Mouse (Mus musculus) limb, embryonic 14.5 days (tissue): ENCODE results near the gene Wdr47. TPM values are rescaled to one million over a fixed set of nuclear protein-coding genes. Genes with fewer than 3 reads are reported as not detected.
"Not testable (repeated sequence)": the region's sequence is repeated elsewhere in the genome, so short reads cannot be mapped to it uniquely, and the experiment has no call there.

Source experiments
- ATAC-seq: fragments of 200-750 bp; cut with Nextera tagmentation; 2 replicates; pipeline ENCODE4 v1.8.0; 2017; ENCODE audit warnings: low read depth, moderate number of reproducible peaks, moderate TSS enrichment; ENCODE audit not compliant: low FRiP score
- DNase-seq: peaks from one replicate; pipeline ENCODE4 v3.0.0-alpha.2; 2015; ENCODE audit warnings: low spot score
- H3K27ac ChIP-seq: fragments of 300-500 bp; sonication (generic); replicated peaks from 2 replicates; pipeline ENCODE4 v1.5.1; 2014; ENCODE audit warnings: low read depth, mild to moderate bottlenecking, low read length, moderate library complexity, mixed read lengths
- H3K27me3 ChIP-seq: fragments of 300-500 bp; sonication (generic); 2 replicates; pipeline ENCODE4 v1.6.1; 2014; ENCODE audit warnings: low read length, mixed read lengths; ENCODE audit not compliant: control insufficient read depth, insufficient read depth
- H3K36me3 ChIP-seq: fragments of 300-500 bp; sonication (generic); 2 replicates; pipeline ENCODE4 v1.6.1; 2014; ENCODE audit warnings: mild to moderate bottlenecking, low read length, moderate library complexity, mixed read lengths; ENCODE audit not compliant: control insufficient read depth, insufficient read depth
- H3K4me1 ChIP-seq: fragments of 300-500 bp; sonication (generic); 2 replicates; pipeline ENCODE4 v1.6.1; 2014; ENCODE audit warnings: antibody characterized with exemption, low read length, mixed read lengths; ENCODE audit not compliant: control insufficient read depth, insufficient read depth
- H3K4me2 ChIP-seq: fragments of 300-500 bp; sonication (generic); replicated peaks from 2 replicates; pipeline ENCODE4 v1.6.1; 2014; ENCODE audit warnings: low read depth, mild to moderate bottlenecking, low read length, moderate library complexity; ENCODE audit not compliant: severe bottlenecking
- H3K4me3 ChIP-seq: fragments of 300-500 bp; sonication (generic); replicated peaks from 2 replicates; pipeline ENCODE4 v1.5.1; 2014; ENCODE audit warnings: low read length
- H3K9ac ChIP-seq: fragments of 300-500 bp; sonication (generic); 2 replicates; pipeline ENCODE4 v1.6.1; 2014; ENCODE audit warnings: mild to moderate bottlenecking, low read depth, low read length, moderate library complexity; ENCODE audit not compliant: severe bottlenecking
- H3K9me3 ChIP-seq: fragments of 300-500 bp; sonication (generic); 2 replicates; pipeline ENCODE4 v1.6.1; 2016; ENCODE audit warnings: low read length; ENCODE audit not compliant: control insufficient read depth
- POLR2A ChIP-seq: fragments of 200-500 bp; IDR thresholded peaks from 2 replicates; pipeline ENCODE4 v1.8.0; 2012; ENCODE audit warnings: inconsistent platforms, mild to moderate bottlenecking, moderate library complexity, borderline replicate concordance; ENCODE audit not compliant: insufficient read depth, insufficient read length; ENCODE audit errors: extremely low read depth
- WGBS: fragments of 180-500 bp; shearing (Covaris S2); extraction: QIAGEN DNeasy Blood & Tissue Kit; methylation state at CpG from one replicate; pipeline ENCODE4 v1.1.7; 2014; 5-methylcytosine and 5-hydroxymethylcytosine counted together
- polyA plus RNA-seq, 2 experiments: library from polyadenylated mRNA; depleted of rRNA in 1 of 2; stranded (reverse) in 1 of 2; unstranded in 1 of 2; fragments of >200 nt; fragmentation: Nextera tagmentation in 1 of 2; extraction: Ambion mirVana in 1 of 2; gene quantifications; 2 replicates each; pipeline versions ENCODE4 v1.2.1 to v1.2.3; 2012 to 2014

The Wdr47 gene
- polyA plus RNA-seq, 2 experiments: 13.3 to 14.3 TPM

DNA sequence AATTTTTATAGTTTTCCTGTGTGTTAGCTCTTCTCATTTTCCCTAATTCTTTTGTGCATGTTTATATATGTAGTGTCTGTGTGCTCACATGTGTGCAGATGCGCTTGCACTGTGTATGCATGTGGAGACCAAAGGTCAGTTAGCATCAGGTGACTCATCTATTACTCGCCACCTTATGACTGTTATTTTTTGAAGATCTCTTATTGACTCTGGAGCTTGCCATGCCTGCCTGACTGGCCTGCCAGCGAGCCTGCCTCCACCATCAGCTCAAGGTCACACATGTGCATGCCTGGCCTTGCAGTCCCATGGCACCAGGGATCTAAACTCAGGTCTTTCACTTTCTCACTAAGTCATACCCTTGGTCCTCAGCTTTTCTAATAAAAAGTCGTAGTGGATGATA, 49.9 kb downstream of the Wdr47 start:
- H3K4me1 ChIP-seq: no peaks in the 10 kb centered on the region
- no peaks in the 10 kb centered on the region for H3K27me3 ChIP-seq
- no peaks in the 10 kb centered on the region for H3K9me3 ChIP-seq
- no peak overlapping the region for H3K4me3 ChIP-seq
- no peak overlapping the region for H3K4me2 ChIP-seq
- no peak overlapping the region for H3K9ac ChIP-seq
- ATAC-seq (no peak), DNase-seq (no peak)
- WGBS: 84% methylated on average over 4 of the region's 4 CpGs
- peaks cover 19% of the 10 kb centered on the region for H3K36me3 ChIP-seq
- no peak for TF ChIP-seq POLR2A
- H3K27ac ChIP-seq: no peak overlapping the region

DNA sequence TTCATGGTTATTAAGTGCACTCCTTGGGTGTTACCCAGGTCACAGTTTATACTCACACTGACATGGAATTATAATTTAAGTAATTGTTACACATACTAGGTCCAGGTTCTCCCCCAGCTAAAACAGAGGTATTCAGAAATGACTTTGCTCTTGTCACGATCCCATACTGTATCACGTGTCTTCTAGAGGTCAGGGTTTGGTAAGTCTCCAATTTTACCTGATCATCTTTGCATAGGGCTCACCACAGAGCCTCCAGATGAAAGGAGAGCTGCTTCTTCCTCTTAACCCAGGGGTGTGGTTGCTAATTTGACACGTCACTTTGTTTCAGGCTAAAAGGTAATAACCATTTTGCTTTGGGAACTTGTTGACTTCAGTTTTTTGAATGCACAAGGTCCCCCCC, 53.8 kb downstream of the Wdr47 start:
- 87% methylated on average over 3 of the region's 3 CpGs for WGBS
- H3K9me3 ChIP-seq: no peaks in the 10 kb centered on the region

DNA sequence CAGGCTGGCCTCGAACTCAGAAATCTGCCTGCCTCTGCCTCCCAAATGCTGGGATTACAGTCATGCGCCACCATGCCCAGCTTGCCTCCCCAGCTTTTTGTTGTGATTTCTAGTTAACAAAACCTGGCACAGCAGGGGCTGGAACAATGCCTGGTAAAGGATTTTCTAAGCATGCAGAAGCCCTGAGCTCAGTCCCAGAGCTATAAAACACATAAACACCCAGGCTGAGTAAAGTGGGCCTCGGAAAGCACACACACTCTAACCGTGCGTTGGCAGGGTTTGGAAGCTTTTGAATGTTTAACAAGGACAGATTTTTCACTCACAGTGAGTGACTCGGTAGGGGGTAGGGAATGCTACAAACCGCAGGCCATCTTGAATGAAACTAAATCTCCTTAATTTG, 55.0 kb downstream of the Wdr47 start:
- Histone ChIP-seq H3K4me3 (no peak overlapping the region), H3K4me2 (no peak overlapping the region), H3K9me3 (no peaks in the 10 kb centered on the region), H3K27ac (no peak overlapping the region), H3K4me1 (no peaks in the 10 kb centered on the region), H3K36me3 (peaks cover 19% of the 10 kb centered on the region), H3K27me3 (no peaks in the 10 kb centered on the region), H3K9ac (no peak overlapping the region)
- DNase-seq: peak; percentile 31
- TF ChIP-seq POLR2A: no peak
- WGBS: 46% methylated on average over 7 of the region's 7 CpGs
- ATAC-seq: no peak

More for the DNA sequence above, 53.8 kb downstream of the Wdr47 start:
- Histone ChIP-seq H3K36me3 (peaks cover 19% of the 10 kb centered on the region), H3K4me2 (no peak overlapping the region), H3K27me3 (no peaks in the 10 kb centered on the region), H3K4me3 (no peak overlapping the region), H3K27ac (no peak overlapping the region), H3K9ac (no peak overlapping the region), H3K4me1 (no peaks in the 10 kb centered on the region)
- ATAC-seq (no peak), DNase-seq (no peak)
- TF ChIP-seq POLR2A: no peak

DNA sequence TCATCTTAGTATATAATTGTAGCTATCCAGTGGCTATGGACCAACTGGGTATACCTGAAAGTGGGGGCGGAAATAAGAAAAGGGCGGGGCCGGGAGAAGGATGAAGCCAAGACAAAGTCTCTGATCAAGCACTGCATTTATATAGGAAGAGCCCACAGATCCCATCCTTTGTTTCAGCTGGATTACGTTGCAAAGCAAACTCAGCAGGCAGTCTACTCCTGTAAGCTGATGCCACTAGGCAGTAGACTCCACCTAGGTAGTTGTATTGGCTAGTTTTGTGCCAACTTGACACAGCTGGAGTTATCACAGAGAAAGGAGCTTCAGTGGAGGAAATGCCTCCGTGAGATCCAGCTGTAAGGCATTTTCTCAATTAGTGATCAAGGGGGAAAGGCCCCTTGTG, 56.6 kb downstream of the Wdr47 start:
- H3K9me3 ChIP-seq, DNase-seq, H3K4me3 ChIP-seq, H3K27ac ChIP-seq, H3K4me1 ChIP-seq, H3K27me3 ChIP-seq, H3K9ac ChIP-seq, H3K4me2 ChIP-seq, ATAC-seq: not testable (repeated sequence)
- H3K36me3 ChIP-seq: peaks cover 19% of the 10 kb centered on the region
- WGBS: 45% methylated on average over 5 of the region's 5 CpGs

DNA sequence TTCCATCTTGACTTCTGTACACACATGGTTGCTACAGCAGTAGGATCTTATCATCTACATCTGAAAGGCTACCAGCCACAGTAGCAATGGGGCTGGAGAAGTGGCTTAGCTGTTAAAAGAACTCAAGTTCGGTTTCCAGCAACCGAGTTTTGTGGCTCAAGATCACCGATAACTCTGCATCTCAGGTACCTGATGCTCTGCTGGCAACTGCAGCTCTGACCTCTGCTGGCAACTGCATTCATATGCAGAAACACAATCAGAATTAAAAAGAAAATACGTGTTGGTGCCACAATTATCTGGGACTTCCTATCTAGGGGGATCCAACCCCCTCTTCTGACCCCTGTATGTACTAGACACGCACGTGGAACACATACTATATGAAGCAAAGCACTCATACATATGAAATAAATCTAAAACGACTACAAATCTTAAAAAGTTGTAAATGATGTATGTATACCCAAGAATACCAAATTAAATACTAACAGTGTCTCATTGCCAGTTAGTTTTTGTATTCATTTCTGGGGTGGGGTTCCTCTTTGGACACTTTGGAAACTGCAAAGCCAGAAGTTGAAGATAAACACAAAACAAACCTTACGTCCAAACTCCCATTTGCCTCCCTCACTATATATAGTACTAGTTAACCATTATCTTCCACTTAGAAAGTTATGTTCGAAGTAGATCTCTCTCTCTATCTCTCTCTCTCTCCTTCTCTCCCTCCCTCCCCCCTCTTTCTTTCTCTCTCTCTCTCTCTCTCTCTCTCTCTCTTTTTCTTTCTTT, 62.0 kb downstream of the Wdr47 start:
- ATAC-seq: no peak
- peak overlapping the region; percentile 81 for H3K4me3 ChIP-seq
- no peaks in the 10 kb centered on the region for H3K36me3 ChIP-seq
- H3K27ac ChIP-seq: no peak overlapping the region
- no peak for TF ChIP-seq POLR2A
- peaks cover 9% of the 10 kb centered on the region; the same call in 1 of the 2 replicates for H3K4me1 ChIP-seq
- no peak for DNase-seq
- no peaks in the 10 kb centered on the region for H3K27me3 ChIP-seq
- H3K9me3 ChIP-seq: no peaks in the 10 kb centered on the region
- 27% methylated on average over 9 of the region's 9 CpGs for WGBS
- peak overlapping the region; percentile 38 for H3K4me2 ChIP-seq
- H3K9ac ChIP-seq: no peak overlapping the region
